11 mouse cellular contexts compared by ENCODE assay signal in genomic region chr8:121332436-121332835, GRCm38 (mm10).
DNase-seq lines count a peak whose midpoint lies in the region; ATAC-seq and TF ChIP-seq lines count a peak whose summit lies in the region.
"Had no signal": no experiment of that assay in that cellular context is flagged by ENCODE, and none has a peak within 500 bp of the region (broad histone marks: within the 10 kb centered on the region; RNA-seq: fewer than 3 reads in every experiment).

No protein-coding gene starts in this region.

- H3K9me3 ChIP-seq in embryonic facial prominence, embryonic 14.5 days (ENCODE audit: control insufficient read depth, low read length): peaks cover 5% of the 10 kb centered on the region; the same call in 1 of the 2 replicates
- no peaks in the 10 kb centered on the region for H3K9me3 ChIP-seq in lung, postnatal 0 days (ENCODE audit: low read length)

- intact Hi-C loops in gastrocnemius, postnatal 36 days (cut with DNase I): no loop called here
- intact Hi-C loops in heart, postnatal 36 days (cut with DNase I): no loop called here

- peak; percentile 28 for DNase-seq in gastrocnemius, postnatal 10 days
- DNase-seq in gastrocnemius, postnatal 36 days: no peak
- peak; percentile 54 for DNase-seq in embryonic facial prominence, embryonic 14.5 days (ENCODE audit: low spot score)
- DNase-seq in heart, postnatal 36 days: peak; percentile 54 to 56
- DNase-seq in lung, postnatal 0 days (ENCODE audit: low spot score): peak; percentile 40
- DNase-seq in right cerebral cortex, adult 2 months (ENCODE audit: low spot score in 2 of 2): no peak
- no peak for DNase-seq in cerebellum, postnatal 14 days
- DNase-seq in spleen, adult 18-20 months: no peak
- DNase-seq: liver, postnatal 0 days; right cerebral cortex, postnatal 4 days had no signal

- no peaks in the 10 kb centered on the region for H3K36me3 ChIP-seq in embryonic facial prominence, embryonic 14.5 days (ENCODE audit: control insufficient read depth, insufficient read depth, low read length)
- H3K36me3 ChIP-seq in lung, postnatal 0 days (ENCODE audit: insufficient read depth, low read length): no peaks in the 10 kb centered on the region

- TF ChIP-seq EP300 in lung, postnatal 0 days (IDR thresholded peaks at IDR 0.05): no peak

- TF ChIP-seq CTCF in lung, postnatal 0 days (IDR thresholded peaks at IDR 0.05): no peak

- no peak for ATAC-seq in embryonic facial prominence, embryonic 14.5 days (ENCODE audit: low read depth)
- peak; percentile 48 for ATAC-seq in lung, postnatal 0 days
- ATAC-seq: hindbrain, embryonic 16.5 days; liver, postnatal 0 days had no signal

- no peak overlapping the region for H3K27ac ChIP-seq in embryonic facial prominence, embryonic 14.5 days (replicated peaks; ENCODE audit: low read depth, low read length)
- no peak overlapping the region for H3K27ac ChIP-seq in lung, postnatal 0 days (ENCODE audit: low read length)

- no peaks in the 10 kb centered on the region for H3K27me3 ChIP-seq in embryonic facial prominence, embryonic 14.5 days (replicated peaks; ENCODE audit: control insufficient read depth, insufficient read depth, low read length)
- no peaks in the 10 kb centered on the region for H3K27me3 ChIP-seq in lung, postnatal 0 days (replicated peaks; ENCODE audit: insufficient read depth, low read length)

- 23% methylated on average over 4 of the region's 8 CpGs for WGBS in embryonic facial prominence, embryonic 14.5 days
- WGBS in lung, postnatal 0 days: 23% methylated on average over 8 of the region's 8 CpGs

- H3K4me2 ChIP-seq in embryonic facial prominence, embryonic 14.5 days (ENCODE audit: low read depth, low read length): no peak overlapping the region
- H3K4me2 ChIP-seq in lung, postnatal 0 days (replicated peaks; ENCODE audit: low read depth, low read length): no peak overlapping the region

- no peak overlapping the region for H3K4me3 ChIP-seq in embryonic facial prominence, embryonic 14.5 days (ENCODE audit: low read depth, low read length)
- no peak overlapping the region for H3K4me3 ChIP-seq in lung, postnatal 0 days (ENCODE audit: low read depth, low read length)

- H3K4me1 ChIP-seq in embryonic facial prominence, embryonic 14.5 days (ENCODE audit: control insufficient read depth, insufficient read depth, low read length): peaks cover 8% of the 10 kb centered on the region; the same call in 1 of the 2 replicates
- no peaks in the 10 kb centered on the region for H3K4me1 ChIP-seq in lung, postnatal 0 days (ENCODE audit: insufficient read depth, low read depth, low read length)

- peak overlapping the region; percentile 19; the same call in 1 of the 2 replicates for H3K9ac ChIP-seq in embryonic facial prominence, embryonic 14.5 days (ENCODE audit: low read depth, low read length)
- no peak overlapping the region for H3K9ac ChIP-seq in lung, postnatal 0 days (replicated peaks; ENCODE audit: low read depth)
- H3K9ac ChIP-seq: liver, postnatal 0 days had no signal

Comparison
In these comparisons a context has a peak if more than half of its experiments do, and no peak if none do; other contexts are left out.
1. DNase-seq: peak in gastrocnemius, postnatal 10 days (single experiment), embryonic facial prominence, embryonic 14.5 days (single experiment), heart, postnatal 36 days (2 of 2) and lung, postnatal 0 days (single experiment); none in gastrocnemius, postnatal 36 days (0 of 2), right cerebral cortex, adult 2 months (0 of 2), cerebellum, postnatal 14 days (0 of 2) and spleen, adult 18-20 months (0 of 2).